Mouse (Mus musculus) megakaryocyte, adult 5-6 weeks (primary cell): ENCODE results near the gene Rp9. TPM values are rescaled to one million over a fixed set of nuclear protein-coding genes. Genes with fewer than 3 reads are reported as not detected.

Source experiments
- ATAC-seq: 2 replicates; pipeline ENCODE4 v1.8.0; 2016; ENCODE audit warnings: mild to moderate bottlenecking, inconsistent platforms; ENCODE audit not compliant: poor library complexity, severe bottlenecking
- total RNA-seq, 2 experiments: library from RNA; stranded (forward) in 1 of 2; stranded (reverse) in 1 of 2; fragments of 153-499, 151-499 nt in 1 of 2; fragments of 221-1000, 200-1000 nt in 1 of 2; gene quantifications; 2 replicates each; pipeline versions ENCODE4 v1.2.3 to v1.2.4; 2015 to 2017

Rp9 gene
- total RNA-seq, 2 experiments from 2014 or later, result 107 to 155 TPM

- ATAC-seq, result no peak
Observed at GRCm38 (mm10) chr9:22376086-22376485, 93.5 kb downstream of the Rp9 start.

DNA sequence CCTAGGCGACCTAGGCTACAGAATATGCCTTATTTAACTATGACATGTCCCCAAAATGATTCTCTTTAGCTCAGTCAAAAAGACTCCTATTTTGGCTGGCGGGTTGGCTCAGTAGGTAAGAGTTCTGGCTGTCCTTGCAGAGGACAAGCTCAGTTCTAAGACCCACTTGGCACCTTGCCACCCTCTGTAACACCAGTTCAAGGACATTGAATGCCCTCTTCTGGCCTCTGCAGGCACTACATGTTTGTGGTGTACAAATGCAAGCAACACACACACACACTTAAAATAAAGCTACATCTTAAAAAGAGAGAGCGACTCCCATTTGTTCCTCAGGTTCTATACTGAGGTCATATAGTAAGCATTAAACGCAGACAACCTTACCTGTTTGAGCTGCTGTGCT is 96.8 kb downstream of the Rp9 start:
- no peak for ATAC-seq

DNA sequence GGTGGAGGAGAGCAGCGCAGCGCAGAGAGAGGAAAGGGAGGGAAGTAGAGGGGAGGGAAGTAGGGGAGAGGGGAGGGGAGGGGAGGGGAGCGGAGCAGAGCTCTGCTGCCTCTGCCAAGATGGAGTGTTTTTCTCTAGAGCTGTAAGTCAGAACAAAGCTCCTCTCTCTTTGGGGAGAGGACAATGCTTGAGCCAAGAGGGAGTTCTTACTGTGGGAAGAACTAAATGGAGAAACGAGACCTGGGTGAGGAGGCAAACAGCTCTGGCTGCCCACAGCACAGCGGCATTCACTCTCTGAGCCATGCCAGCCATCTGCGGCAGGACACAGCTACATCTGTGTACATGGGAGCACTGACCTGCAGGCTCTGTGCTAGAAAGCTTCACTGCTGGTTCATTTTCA is 101.5 kb downstream of the Rp9 start:
- ATAC-seq, result peak; percentile 29; the same call in 1 of the 2 replicates

DNA sequence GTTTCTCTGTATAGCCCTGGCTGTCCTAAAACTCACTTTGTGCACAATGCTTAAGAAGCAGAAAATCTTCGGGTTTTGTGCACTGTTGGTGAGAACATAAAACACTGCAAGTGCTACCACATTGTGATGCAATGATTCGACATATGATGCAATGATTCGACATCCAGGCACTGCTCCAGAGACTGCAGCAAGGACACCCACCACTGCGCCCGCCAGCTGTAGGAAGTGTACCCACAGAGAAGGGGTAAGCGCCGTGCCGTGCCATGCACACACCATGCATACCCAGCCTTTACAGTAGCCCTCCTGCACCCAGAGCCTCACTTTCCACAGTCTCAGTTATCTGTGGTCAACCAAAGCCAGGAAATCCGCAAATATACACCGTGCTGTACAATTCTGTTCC is 102.9 kb downstream of the Rp9 start:
- peak; percentile 76 for ATAC-seq

- ATAC-seq, result no peak
Observed at GRCm38 (mm10) chr9:22366221-22366620, 103.3 kb downstream of the Rp9 start.

Other genes starting within 250 kb of the Rp9 start
- gene Zfp809, start 244.0 kb downstream of the Rp9 start, total RNA-seq (2015), result 39.2 and 40.2 TPM in 2 replicates
- 33.4 and 34.6 TPM in 2 replicates for gene Zfp809, start 244.0 kb downstream of the Rp9 start, total RNA-seq (2017)
- gene Zfp599, start 209.8 kb downstream of the Rp9 start, total RNA-seq (2015), result 0.33 and 0.80 TPM in 2 replicates
- 0.85 and 1.8 TPM in 2 replicates for gene Zfp599, start 209.8 kb downstream of the Rp9 start, total RNA-seq (2017)
- gene Zfp810, start 162.1 kb downstream of the Rp9 start, total RNA-seq (2015), result 6.2 and 9.1 TPM in 2 replicates
- gene Zfp810, start 162.1 kb downstream of the Rp9 start, total RNA-seq (2017), result 8.2 and 11.6 TPM in 2 replicates
- 100 and 102 TPM in 2 replicates for gene Anln, start 80.6 kb downstream of the Rp9 start, total RNA-seq (2015)
- gene Anln, start 80.6 kb downstream of the Rp9 start, total RNA-seq (2017), result 73.3 and 81.7 TPM in 2 replicates
- gene 9530077C05Rik, start 58.2 kb downstream of the Rp9 start, total RNA-seq (2015), result 2.2 and 2.7 TPM in 2 replicates
- 3.4 and 5.8 TPM in 2 replicates for gene 9530077C05Rik, start 58.2 kb downstream of the Rp9 start, total RNA-seq (2017)
- gene Gm17545, start 15.5 kb downstream of the Rp9 start, total RNA-seq (2015), result not detected in 2 replicates
- not detected in 2 replicates for gene Gm17545, start 15.5 kb downstream of the Rp9 start, total RNA-seq (2017)
- gene Bbs9, start 6.0 kb upstream of the Rp9 start, total RNA-seq (2015), result 7.3 and 12.2 TPM in 2 replicates
- 8.2 and 13.2 TPM in 2 replicates for gene Bbs9, start 6.0 kb upstream of the Rp9 start, total RNA-seq (2017)